Mouse (Mus musculus): ENCODE data around the gene Prrg1.

DNA sequence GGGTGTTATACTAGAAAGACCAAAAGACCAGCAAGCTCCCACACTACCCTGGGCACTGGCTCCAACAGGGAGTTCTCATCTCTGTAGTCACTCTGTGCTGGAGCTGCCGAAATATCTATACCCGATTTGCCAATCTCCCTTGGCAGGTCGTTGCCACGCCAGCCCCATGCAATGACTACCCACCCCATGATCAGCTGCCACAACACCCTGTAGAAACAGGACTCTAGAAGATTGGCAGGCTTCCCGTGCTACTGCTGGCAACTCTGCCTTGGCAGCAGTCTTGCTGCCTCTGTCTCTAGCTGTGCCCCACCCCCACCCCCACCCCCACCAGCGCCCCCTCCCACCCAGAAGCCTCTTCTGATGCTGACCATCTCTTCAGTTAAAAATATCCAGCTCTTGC is 149.3 kb downstream of the Prrg1 start:
- TF ChIP-seq CTCF (IDR thresholded peaks at IDR 0.05; ENCODE audit: extremely low read depth, insufficient read depth, insufficient read length, insufficient replicate concordance) (no peak), POLR2A (IDR thresholded peaks at IDR 0.05; ENCODE audit: low read depth, low read length) (no peak)

All from spleen, adult 2 months (tissue).